Mouse (Mus musculus) urinary bladder, adult 18-20 months (tissue): ENCODE data around the gene Camta1.

Source experiments
- DNase-seq, 2 experiments: peaks; one replicate each; pipeline ENCODE4 v3.0.0; 2022; ENCODE audit warnings: low spot score in 2 of 2, mixed read lengths in 2 of 2

Camta1 gene

DNA sequence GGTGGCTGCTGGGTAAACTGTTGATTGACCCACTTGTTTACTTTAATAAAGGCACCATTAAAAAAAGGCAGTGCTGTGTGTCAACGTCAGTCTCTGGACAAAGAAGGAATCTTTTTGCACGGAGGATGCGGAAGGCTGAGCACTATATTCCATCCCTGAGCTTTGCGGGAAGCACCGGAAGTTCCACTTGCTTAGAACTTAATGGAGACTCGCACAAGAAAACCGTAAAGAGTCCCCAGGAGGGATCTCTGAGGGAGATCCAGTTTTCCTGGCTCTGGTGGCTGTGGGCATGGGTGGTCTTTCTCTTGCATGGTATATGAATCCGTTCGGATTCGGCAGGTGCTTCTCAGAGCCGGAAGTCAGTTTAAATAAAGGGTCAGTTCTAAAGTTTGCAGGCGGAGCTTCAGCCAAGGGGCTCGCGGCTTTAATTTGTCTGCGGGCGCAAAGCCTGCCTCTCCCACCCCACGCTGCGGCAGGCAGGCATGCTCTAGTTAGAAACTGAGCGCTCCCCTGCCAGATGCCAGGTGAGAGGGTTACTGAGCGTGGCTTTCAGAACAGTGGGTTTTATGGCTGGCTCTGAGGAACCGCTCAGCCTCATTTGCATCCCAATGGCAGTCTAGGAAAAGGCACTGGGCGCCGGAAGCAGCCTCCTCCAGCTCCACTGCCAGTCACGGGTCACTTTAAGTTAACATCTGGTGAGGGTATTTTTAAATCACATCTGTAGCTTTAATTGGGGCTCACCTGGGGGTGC, 474.8 kb downstream of the Camta1 start:
- DNase-seq, result no peak

DNA sequence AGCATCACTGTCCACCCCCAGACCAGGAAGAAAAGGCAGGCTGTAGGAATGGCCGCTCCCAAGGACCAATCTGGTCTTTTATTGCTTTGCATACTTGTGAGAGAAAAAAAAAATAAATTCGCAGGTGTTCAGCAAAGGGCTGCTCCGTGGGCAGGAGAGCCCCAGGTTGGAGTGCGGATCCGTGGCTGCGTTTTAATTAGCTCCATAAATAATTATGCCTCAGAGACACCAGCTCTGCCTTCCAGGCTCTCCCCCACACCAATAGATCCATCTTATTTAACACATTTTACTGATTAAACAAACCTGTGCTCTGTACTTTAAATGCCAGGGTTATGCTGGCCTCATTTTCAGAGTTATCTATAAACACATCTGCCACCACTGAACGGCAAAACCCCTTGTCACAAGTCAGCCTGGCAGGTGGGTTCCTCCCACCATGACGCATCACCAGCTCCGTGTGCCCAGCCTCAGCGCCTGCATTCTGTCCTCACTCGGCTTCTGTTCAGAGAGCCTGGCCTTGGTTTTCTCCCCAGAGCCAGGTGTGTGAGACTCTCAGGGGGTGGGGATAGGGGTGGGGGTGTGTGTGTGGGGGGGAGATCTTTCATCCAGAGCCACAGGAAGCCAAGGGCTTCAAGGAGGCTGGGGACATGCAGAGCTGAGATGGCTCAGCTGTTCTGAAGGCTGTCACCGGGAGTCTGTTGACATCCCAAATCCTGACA, 475.5 kb downstream of the Camta1 start:
- DNase-seq, result no peak

DNA sequence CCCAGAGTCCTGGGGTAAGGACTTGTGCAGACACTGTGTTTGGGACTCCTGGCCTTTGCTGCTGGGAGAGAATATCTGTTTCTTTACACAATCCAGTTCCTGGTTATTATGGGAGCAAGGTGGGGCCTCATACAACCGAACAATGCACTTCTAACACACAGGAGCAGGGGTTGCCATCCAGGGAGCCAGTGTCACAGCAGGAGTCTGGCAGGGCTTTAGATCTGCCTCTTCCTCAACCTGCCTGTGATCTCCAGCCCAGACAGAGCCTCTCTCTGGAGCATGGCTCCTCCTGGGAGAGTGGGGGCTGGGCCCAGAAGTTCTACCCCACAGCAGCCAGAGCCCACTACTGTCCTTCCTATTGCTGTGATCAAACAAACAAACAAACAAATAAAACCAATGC, 483.9 kb downstream of the Camta1 start:
- DNase-seq, result no peak

DNA sequence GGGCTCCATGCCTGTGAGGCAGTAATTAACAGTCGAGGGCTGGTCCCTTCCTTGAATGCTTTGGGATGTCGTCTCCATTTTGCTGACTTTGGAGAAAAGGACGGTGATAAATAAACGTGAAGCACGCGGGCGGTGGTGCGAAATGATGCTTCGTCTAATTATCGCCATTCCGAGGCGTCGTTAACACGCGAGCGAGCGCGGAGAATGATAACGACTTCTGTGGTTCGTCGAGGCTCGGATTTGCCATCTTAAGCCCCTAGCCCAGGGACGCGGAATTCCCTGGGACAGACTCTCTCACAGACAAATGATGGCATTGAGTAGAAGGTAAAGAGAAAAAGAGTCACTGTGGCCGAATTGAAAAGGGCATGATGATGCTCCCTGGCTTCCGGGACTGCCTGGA, 485.4 kb downstream of the Camta1 start:
- no peak for DNase-seq

DNA sequence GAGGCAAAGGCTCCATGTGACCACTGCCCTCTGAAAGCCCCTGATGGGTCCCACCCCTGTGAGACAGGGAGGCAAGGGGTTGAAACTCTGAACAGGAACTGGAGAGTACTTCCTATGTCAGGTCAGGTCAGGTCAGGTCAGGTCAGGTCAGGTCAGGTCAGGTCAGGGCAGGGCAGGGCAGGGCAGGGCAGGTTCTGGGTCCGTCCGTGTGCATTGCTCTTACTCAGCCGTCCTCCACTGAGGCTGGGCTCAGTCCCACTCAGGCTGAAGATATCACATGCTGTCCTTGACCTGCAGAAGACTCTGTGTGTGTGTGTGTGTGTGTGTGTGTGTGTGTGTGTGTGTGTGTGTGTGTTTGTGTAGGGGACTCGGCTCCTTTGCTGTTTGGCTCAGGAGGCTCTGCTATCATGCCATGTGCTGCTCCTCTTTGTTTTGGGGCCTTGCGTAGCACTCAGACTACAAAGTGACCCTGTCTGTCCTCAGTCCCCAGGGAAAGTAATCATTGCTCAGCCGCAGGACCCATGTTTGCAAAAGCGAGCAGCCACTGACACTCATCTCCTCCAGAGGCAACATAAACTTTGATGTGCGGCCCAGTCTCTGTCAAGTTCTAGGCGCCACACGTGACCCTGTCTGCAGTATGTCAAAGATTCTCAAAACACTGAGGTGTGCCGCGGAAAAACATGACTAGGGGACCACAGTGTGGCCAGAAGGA, 488.7 kb downstream of the Camta1 start:
- DNase-seq, result no peak

DNA sequence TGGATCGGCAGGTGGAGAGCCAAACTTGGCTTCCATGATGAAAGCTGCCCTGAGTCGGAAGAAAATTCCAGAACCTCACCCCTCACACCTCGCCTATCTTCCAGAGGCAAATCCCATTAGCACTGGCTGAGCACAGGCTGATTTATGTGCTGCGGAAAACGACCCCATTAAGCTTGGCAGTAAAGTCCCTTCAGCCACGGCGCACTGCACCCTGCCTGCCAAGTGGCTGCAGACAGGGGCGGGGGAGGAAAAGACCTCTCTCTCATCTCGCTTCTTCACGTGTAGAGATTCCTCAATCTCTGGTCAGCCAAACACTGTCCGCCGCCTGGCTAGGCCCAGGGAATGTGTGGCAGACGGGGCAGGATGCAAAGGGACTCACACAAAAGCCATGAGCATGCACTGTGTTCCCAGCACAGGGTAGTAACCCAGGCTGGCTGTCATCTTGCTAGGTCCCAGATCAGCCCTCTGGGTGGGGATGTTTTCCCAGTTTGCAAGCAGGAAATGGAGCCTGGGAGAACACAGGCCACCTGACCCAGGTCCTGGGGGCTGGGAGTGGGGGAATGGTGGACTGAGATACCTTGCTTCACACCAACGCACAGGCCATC, 494.6 kb downstream of the Camta1 start:
- no peak for DNase-seq

DNA sequence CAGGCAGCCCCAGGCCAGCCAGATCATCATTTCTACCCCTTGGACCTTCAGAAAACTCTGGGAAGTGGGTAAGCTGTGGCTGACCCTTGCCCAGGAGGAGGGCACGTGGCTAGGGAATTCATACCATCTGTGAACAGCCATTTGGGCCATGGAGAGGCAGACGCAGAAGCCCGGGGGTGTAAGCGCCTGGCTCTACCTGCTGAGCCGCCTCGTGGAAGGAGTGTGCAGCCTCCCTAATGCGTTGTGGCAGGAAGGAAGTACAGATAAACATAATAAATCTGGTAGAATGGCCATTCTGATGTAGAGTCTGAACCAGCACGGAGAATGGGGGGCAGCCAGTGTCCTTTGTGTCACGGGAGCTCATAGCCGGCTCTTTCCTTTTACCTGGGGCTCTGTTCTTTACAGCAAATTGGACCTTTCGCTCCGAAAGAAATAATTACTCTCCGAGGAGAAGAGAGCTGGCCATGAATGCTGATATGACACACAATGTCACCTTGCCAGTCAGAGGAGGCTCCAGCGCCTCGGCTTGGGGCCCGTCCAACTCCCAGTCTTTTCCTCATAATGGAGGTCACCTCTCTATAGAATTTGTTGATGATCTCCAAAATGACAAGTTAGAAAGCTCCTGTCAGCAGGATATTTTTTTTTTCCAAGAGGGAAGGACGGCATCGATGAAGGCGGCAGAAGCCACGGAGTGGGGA, 500.6 kb downstream of the Camta1 start:
- no peak for DNase-seq

DNA sequence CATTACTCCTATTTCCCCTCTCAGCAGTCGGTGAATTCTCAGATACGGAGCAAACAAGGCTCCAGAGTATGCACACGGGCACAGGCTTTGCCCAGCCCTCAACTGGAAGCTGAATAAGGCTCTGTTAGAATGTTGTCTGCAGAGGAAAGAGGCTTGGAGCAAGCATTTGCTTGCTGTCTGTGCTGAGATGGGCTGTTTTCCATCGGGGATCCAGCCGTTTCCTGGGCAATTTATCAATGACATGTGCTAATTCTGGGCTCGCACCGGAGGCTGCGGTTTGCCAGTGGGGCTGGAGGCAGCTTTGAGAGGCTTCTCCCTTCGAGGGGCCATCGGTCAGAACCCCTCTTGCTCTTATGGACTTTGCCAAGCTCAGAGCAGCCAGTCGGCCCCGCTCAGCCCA, 506.2 kb downstream of the Camta1 start:
- DNase-seq, result no peak

DNA sequence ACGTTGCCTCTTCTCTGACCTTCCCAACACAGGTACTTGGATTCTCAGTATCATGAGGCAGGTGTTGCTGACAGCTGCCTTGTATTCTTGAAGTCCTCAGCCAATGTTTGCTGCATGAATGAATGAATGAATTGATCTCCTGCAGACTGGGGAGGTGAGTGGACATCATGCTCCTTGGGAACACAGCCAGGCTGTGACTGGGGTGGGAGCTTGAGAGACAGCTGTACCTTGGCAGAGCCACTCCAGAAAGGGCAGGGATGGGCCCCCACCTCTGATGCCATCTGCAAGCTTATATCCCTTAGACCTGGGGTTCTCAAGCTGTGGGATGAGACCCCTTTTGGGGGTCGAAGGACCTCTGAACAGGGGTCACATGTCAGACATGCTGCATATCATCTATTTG, 508.9 kb downstream of the Camta1 start:
- no peak for DNase-seq

DNA sequence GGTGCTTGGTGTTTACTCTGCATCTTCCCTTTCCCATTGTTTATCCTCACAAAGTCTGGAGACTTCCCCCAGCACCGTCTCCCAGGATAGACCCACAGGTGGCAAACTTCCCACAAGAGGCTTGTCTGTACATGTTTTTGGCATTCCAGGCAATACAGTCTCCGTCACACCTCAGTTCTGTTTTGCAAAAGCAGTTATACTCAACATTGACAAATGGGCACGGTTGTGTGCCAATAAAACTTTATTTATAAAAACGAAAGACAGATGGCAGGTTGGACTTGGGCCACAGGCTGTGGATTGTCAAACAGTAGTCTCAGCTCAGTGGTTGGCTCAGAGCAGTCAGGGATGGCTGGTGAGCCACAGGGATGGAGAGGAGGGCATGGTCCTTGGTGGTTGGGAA, 509.4 kb downstream of the Camta1 start:
- no peak for DNase-seq

DNA sequence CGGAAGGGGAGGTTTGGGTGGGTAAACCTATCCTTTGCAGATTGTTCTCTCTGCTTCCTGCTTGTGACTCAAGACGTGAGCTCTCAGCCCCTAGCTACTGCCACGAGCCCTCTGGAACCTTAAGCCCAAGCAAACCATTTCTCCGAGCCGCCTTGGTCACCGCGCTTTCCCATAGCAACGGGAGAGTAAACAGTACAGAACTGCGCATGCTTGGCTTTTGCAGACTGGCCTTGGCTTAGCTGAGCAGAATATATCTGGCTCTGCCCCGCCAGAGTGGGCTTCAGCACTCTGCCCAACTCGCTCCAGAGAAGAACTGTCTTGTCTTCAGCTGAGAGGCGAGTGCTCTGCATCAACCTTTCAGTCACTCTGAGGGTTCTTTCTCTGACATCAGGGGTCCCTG, 509.9 kb downstream of the Camta1 start:
- DNase-seq, result no peak

DNA sequence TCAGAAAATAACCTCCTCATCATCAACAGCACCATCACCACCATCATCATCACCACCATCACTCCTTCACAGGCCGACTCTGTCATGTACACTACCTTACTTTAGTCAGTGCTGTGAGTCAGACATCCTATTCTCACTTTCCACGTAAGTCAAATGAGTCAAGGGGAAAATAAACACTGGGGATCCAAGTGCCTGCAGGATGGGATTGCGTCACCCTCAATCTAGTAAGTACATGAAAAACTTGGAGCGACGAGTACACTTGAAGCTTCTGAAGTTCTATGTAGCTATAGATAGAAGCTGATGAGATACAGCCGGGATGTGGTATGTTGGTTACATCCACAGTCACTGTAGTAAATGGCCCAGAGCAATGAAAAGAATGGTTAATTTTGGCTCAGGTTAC, 514.1 kb downstream of the Camta1 start:
- no peak for DNase-seq

DNA sequence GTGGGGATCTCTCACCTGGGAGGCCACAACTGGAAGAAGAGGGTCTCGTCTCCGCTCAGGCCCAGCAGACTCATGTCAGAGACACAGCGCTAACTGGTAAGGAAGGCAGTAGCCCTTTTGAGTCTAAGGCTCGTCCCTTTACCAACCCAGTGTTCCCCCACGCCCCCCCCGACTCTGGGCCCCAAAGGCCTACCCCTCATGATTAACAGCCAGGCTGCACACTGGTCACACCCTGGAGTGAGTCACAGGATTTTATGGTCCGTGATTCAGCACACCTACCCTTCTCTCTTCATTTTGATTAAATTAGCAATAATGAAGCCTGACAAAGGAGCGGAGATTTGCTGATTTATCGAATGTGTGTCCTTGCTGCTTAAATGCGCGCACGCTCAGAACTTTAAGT, 515.0 kb downstream of the Camta1 start:
- peak in 1 of 2 experiments; percentile 10 for DNase-seq

DNA sequence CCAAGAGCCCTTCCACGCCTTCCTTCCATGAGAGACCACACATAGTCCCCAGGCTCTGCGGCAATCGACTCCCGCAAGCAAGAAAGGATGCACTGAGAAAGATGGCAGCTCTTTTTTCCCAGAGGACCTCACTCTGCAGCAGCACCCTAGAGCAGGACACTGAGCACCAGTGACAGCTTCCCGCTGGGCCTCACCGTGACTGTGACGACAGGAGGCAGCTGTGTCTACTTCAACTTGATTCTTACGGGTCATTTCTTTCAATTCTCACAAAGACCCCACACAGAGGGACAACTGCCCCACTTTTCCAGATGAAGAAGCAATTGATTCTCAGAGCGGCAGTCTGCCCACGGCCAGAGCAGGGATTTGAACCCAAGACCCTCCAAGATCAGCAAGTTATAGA, 516.9 kb downstream of the Camta1 start:
- DNase-seq, result no peak

DNA sequence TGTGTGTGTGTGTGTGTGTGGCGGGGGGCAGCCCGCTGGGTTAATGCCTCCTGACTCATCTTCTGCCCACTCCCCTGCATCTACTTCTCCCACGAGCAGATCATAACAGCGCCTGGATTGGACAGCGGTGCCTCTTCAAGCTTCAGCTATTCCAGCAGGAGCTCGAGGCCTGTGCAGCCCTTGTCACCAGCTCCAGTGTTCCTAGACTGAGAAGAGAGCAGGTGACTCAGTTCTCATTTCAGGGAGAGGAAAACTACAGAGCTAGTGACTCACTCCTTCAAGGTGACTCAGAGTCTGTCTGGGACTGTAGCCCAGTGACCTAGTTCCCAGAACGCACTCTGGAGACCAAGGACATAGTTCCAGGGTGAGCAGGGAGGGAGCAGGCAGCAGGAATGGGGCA, 522.3 kb downstream of the Camta1 start:
- peak; percentile 21 to 48 for DNase-seq

DNA sequence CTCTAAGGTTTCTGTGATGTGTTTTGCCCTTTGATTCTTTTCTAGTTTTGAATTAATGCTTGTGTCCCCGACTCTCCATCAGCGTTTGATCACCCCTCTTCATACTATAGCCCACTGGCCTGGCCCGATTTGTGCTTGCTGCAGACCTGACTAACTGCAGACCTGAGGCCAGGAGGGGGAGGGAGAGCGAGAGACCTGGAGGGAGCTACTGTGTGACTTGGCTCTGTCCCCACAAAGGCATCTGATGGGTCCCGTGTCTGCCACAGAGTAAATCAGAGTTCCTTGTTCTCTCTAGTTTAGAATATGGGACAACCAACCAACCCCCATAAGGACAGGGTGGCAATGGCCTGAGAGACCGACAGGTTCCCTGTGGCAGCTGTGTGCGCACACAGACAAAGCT, 522.7 kb downstream of the Camta1 start:
- no peak for DNase-seq

DNA sequence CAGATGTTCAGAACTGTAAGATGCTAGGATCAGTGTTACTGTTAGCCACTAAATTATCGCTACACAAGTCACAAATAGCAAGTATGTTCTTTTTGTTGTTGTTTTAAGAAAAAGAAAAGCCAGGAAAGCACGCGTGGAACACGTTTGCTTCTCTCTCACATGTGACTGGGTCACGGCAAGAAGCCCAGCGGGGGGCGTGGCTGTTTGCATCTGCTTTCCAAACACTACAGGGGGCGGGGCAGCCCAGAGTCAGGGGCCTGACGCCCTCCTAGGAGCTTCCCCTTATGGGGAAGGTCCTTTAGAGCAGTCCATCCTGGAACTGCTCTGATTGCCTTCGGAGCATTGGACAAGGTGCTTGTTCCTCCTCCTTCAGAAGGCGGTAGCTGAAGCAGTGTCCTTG, 524.1 kb downstream of the Camta1 start:
- no peak for DNase-seq

DNA sequence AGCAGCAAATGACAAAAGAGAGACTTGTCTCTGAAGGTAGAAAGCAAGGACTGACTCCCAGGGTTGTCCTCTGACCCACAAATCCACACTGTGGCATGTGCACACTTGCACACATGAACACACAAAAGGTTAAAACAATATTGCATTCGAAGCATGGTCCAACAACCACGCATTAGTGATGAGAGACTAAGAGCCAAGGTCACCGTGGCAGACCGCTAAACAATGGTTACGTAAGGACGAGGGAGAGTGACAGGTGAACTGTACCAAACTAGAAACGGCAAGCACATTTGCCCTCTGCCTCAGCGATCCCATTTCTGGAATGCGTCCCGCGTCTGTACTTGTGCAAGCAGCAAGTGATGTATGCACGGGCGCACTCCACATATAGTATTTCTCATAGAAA, 525.3 kb downstream of the Camta1 start:
- DNase-seq, result no peak

DNA sequence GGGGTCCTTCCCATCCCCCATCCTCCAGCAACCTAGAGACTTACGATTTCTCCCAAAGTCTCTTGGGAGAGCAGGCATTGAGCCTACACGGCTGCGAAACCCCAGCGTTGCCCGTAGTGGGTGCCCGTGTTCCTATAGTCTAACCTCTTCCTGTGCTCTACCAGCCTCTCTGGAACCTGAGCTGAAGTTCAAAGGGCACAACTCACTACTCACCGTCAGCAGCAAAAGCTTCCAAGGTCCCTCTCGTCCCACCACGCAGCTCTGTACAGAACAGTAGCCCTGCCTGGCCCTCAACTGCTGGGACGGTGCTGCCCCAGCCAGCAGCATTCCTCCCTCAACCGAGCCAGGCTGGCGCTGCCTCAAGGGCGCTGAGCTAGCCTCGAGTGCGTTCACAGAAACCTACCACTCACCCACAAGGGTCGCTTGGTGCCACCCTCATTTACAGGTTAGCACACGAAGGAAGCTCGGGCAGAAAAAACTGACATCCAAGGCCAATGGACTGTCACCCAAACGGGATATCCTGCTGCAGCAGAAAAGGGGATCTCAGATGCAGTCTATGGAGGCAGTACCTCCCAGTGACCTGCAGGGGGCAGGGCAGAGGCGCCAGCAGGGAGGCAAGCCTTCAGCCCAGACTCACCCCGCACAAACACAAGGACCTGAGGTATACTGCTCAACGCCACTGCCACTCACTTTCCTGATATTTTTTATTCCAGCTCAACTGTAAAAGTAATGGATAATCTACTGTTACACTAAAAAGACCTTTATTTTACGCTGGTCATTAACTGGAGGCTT, 526.5 kb downstream of the Camta1 start:
- DNase-seq, result peak in 1 of 2 experiments; percentile 21

DNA sequence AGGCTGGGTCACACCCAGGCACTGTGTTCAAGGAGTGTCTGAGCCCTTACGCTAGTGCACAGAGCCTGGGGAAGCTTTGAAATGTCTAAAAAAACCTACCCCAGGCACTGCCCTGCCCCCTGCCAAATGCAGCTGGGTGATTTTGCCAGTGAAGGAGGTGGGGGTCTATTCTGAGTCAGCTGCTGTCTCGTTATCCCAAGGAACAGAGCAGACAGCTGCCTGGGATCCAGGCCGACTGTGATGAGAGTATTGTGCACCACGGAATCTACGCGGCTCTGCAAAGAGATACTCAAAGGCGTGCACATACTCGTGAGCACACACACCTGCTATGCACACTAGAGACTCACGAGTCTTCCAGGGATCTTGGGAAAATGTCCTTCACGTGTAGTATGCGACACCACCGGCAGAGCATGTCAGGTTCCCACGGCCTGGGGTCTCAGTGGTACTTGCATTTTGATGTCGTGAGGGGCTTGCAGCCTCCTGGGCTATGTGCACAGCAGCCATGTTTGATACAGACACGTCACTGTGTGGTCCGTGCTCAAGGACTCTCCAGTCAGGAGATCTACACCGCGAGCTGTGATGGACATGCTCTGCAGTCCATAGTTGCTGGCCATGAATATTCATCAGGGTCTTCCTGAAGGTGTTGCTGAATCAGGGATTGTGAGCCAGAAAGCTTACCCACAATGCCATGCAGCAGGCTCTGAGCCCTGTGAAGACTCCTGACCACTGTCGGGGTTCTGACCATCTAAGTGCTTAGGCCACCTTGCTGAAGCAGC, 529.4 kb downstream of the Camta1 start:
- DNase-seq, result no peak
